Mouse (Mus musculus): Measurements from ENCODE around the gene Adra1d. TPM values are rescaled to one million over a fixed set of nuclear protein-coding genes. Genes with fewer than 3 reads are reported as not detected.

Gene Adra1d
- polyA plus RNA-seq, 1 experiment from 2014 or later = 0.34 TPM

DNA sequence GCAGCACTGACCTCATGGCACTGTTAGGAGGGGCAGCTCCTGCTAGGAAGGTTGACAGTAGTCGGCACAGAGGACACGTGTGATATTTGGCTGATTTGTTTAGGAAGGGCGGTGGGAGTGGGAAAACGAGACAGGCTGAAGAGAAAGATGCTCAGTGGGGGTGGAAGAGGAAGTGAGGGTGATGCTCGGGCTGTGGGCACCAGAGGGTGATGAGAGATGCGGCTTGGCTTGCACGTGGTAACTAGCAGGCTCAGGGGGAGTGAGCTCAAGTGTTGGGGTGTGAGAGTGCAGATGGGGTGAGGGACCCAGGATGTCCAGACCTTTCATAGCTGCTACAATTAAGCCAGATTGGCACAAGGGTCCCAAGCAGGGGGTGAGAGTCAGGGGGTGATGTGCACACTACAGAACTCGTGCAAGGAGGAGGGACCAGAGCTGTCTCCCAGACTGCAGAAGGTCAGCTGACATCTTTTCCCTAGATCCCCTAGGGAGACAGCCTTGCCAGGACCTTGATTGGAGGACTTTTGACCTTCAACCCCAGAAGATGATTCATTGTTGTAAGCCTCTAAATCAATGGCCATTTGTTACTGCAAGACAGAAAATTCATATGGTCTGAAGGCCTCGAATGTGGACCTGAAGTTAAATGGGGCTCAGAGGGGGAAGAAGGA is 9.2 kb downstream of the Adra1d start:
- Histone ChIP-seq H3K27me3 (ENCODE audit: control insufficient read depth, insufficient read depth, low read length) (no peaks in the 10 kb centered on the region; the same call in 1 of the 2 replicates), H3K9me3 (ENCODE audit: control insufficient read depth, low read length) (no peaks in the 10 kb centered on the region), H3K36me3 (ENCODE audit: control insufficient read depth, insufficient read depth, low read length) (no peaks in the 10 kb centered on the region), H3K9ac (ENCODE audit: low read length) (no peak overlapping the region), H3K27ac (ENCODE audit: low read depth, low read length) (no peak overlapping the region), H3K4me2 (no peak overlapping the region), H3K4me1 (ENCODE audit: control insufficient read depth, insufficient read depth, low read length) (no peaks in the 10 kb centered on the region), H3K4me3 (ENCODE audit: low read depth, low read length) (no peak overlapping the region)
- DNase-seq (ENCODE audit: low spot score, missing footprints) (no peak), ATAC-seq (ENCODE audit: low FRiP score) (no peak)
- 38% methylated on average over 9 of the region's 9 CpGs for WGBS

DNA sequence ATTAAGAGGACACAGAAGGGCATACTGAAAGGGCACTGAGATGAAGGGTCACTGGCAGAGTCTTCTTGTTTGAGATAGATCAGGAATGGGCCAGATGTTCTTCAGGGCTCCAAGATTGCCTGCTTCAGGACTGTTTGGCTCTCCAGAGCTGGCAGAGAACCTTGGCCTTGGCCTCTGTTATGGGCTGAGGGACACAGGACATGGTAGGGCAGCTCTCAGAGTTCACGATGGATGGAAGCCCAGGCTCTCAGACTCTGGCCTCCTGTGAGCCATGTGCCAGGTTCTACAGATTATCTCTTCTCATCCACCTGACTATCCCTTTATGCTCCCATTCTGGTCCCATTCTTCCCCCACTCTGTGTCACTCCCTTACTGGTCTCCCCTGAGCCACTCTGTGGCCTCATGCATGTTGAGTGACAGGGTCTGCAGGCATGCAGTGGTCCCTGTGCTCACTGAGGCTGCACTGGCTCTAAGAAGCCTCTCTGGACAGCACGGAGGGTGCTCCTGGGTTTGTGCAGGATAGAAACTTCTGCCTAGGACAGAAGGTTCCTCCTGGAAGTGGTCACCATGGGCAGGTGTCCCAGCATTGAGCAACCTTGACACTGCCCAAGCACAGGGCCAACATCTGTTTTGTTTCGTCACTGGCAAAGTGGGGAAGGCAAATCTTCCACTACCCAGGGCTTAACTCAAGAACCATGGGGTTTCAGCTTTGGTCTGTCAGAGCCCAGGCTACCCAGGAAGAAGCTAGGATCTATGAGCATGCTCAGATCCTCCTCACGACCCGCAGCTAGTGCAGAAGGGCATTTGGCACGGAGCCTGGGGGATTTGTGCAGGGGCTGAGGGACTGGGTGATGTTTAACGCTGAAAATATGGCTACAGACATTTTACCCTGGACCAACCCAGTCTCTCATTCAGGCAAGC is 10.1 kb downstream of the Adra1d start:
- Histone ChIP-seq H3K9me3 (ENCODE audit: control insufficient read depth, low read length) (no peaks in the 10 kb centered on the region), H3K9ac (ENCODE audit: low read length) (no peak overlapping the region), H3K4me3 (ENCODE audit: low read depth, low read length) (no peak overlapping the region), H3K4me1 (ENCODE audit: control insufficient read depth, insufficient read depth, low read length) (no peaks in the 10 kb centered on the region), H3K4me2 (no peak overlapping the region), H3K27me3 (ENCODE audit: control insufficient read depth, insufficient read depth, low read length) (peaks cover 9% of the 10 kb centered on the region), H3K36me3 (ENCODE audit: control insufficient read depth, insufficient read depth, low read length) (no peaks in the 10 kb centered on the region), H3K27ac (ENCODE audit: low read depth, low read length) (no peak overlapping the region)
- 72% methylated on average over 7 of the region's 7 CpGs for WGBS
- ATAC-seq (ENCODE audit: low FRiP score) = no peak
- no peak for DNase-seq (ENCODE audit: low spot score, missing footprints)

DNA sequence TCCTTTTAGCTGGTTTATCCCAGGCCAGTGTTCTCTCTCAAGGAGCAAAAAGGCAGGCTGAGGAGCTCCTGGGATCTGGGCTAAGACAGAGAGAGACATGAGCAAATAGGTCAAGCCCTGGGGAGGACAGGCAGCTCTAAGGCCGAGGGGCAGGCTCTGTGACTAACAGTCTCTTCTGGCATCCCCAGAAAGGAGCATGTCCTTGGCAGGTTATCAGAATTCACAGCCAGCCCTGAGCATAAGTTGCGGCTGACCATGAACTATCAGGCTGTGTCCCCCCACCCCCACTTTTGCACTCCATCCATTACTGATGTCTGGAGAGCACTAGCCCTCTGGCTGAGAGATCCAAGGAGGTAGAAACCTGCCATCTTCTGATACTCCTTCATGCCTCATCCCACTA is 11.2 kb downstream of the Adra1d start:
- Histone ChIP-seq H3K9me3 (ENCODE audit: control insufficient read depth, low read length) (no peaks in the 10 kb centered on the region), H3K4me3 (ENCODE audit: low read depth, low read length) (no peak overlapping the region), H3K9ac (ENCODE audit: low read length) (no peak overlapping the region), H3K4me2 (no peak overlapping the region), H3K27ac (ENCODE audit: low read depth, low read length) (no peak overlapping the region), H3K4me1 (ENCODE audit: control insufficient read depth, insufficient read depth, low read length) (peaks cover 4% of the 10 kb centered on the region; the same call in 1 of the 2 replicates), H3K27me3 (ENCODE audit: control insufficient read depth, insufficient read depth, low read length) (peaks cover 19% of the 10 kb centered on the region), H3K36me3 (ENCODE audit: control insufficient read depth, insufficient read depth, low read length) (no peaks in the 10 kb centered on the region)
- ATAC-seq (ENCODE audit: low FRiP score) (no peak), DNase-seq (ENCODE audit: low spot score, missing footprints) (no peak)
- 66% methylated on average over 2 of the region's 2 CpGs for WGBS

DNA sequence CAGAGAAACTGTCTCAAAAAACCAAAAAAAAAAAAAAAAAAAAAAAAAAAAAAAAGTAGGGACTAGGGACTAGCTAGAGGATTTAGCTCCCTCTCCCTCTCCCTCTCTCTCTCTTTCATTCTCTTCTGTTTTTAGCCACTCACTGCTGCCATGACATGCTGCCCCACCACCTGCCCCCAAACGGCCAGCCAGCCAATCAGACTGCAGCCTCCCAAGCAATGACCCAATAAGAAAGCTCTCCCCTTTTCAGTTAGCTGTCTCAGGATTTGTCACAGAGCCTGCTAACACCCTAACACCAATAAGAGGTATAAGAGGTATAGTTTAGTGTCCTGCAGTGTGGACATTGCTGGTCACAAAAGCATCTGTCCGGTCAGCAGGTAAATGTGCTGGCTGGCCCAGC is 11.6 kb downstream of the Adra1d start:
- Histone ChIP-seq H3K9me3 (ENCODE audit: control insufficient read depth, low read length) (no peaks in the 10 kb centered on the region), H3K27ac (ENCODE audit: low read depth, low read length) (no peak overlapping the region), H3K4me1 (ENCODE audit: control insufficient read depth, insufficient read depth, low read length) (peaks cover 6% of the 10 kb centered on the region; the same call in 1 of the 2 replicates), H3K4me3 (ENCODE audit: low read depth, low read length) (no peak overlapping the region), H3K9ac (ENCODE audit: low read length) (no peak overlapping the region), H3K36me3 (ENCODE audit: control insufficient read depth, insufficient read depth, low read length) (no peaks in the 10 kb centered on the region), H3K4me2 (no peak overlapping the region), H3K27me3 (ENCODE audit: control insufficient read depth, insufficient read depth, low read length) (peaks cover 21% of the 10 kb centered on the region)
- ATAC-seq (ENCODE audit: low FRiP score) = no peak
- WGBS = 73% methylated on average over 2 of the region's 2 CpGs
- DNase-seq (ENCODE audit: low spot score, missing footprints) = no peak

DNA sequence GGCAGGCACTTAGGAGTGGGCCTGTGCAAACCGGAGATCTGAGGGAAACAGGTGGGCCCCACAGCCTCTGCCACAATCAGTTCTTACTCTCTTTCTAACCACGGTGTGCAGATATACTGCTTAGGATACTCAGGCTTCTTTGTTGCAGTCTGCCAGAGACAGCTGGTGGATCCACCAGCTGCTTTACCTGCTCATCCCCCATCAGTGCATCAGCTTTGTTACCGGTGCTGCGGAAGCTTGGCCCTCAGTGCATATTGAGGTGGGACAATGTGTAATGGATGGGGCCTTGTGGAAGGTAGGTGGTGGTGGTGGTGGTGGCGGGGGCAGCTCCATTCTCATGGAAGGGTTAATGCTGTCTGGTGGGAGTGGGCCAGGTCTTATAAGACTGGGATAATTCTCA is 13.0 kb downstream of the Adra1d start:
- H3K27me3 ChIP-seq (ENCODE audit: control insufficient read depth, insufficient read depth, low read length) = peaks cover 21% of the 10 kb centered on the region
- no peak for DNase-seq (ENCODE audit: low spot score, missing footprints)
- no peak overlapping the region for H3K4me2 ChIP-seq
- no peak for ATAC-seq (ENCODE audit: low FRiP score)
- WGBS = 84% methylated on average over 5 of the region's 5 CpGs
- no peaks in the 10 kb centered on the region for H3K9me3 ChIP-seq (ENCODE audit: control insufficient read depth, low read length)
- no peak overlapping the region for H3K4me3 ChIP-seq (ENCODE audit: low read depth, low read length)
- peaks cover 6% of the 10 kb centered on the region; the same call in 1 of the 2 replicates for H3K4me1 ChIP-seq (ENCODE audit: control insufficient read depth, insufficient read depth, low read length)
- no peak overlapping the region for H3K9ac ChIP-seq (ENCODE audit: low read length)
- no peak overlapping the region for H3K27ac ChIP-seq (ENCODE audit: low read depth, low read length)
- no peaks in the 10 kb centered on the region for H3K36me3 ChIP-seq (ENCODE audit: control insufficient read depth, insufficient read depth, low read length)

DNA sequence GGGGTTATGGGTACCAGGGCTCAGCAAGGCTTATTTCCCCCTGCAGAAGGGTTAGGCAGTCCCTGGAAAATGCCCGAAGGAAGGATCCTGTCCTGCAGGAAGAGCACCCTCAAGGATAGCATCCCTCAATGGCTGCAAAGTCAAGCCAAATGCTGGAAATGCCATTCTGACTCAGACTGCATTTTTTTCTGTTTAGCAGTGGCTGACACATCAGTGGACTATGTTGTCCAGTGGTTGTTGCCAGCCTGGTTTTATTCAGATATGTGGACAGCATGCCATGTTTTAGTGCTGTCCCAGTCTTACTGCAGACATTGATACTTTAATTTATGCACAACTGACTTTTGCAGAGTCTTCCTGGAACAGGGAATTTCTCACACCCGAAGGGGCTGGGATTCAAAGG is 13.8 kb downstream of the Adra1d start:
- H3K4me3 ChIP-seq (ENCODE audit: low read depth, low read length) = no peak overlapping the region
- no peaks in the 10 kb centered on the region for H3K36me3 ChIP-seq (ENCODE audit: control insufficient read depth, insufficient read depth, low read length)
- ATAC-seq (ENCODE audit: low FRiP score) = no peak
- H3K9me3 ChIP-seq (ENCODE audit: control insufficient read depth, low read length) = no peaks in the 10 kb centered on the region
- H3K27ac ChIP-seq (ENCODE audit: low read depth, low read length) = no peak overlapping the region
- no peak overlapping the region for H3K4me2 ChIP-seq
- peaks cover 6% of the 10 kb centered on the region; the same call in 1 of the 2 replicates for H3K4me1 ChIP-seq (ENCODE audit: control insufficient read depth, insufficient read depth, low read length)
- peaks cover 21% of the 10 kb centered on the region for H3K27me3 ChIP-seq (ENCODE audit: control insufficient read depth, insufficient read depth, low read length)
- no peak overlapping the region for H3K9ac ChIP-seq (ENCODE audit: low read length)
- WGBS = 72% methylated on average over 2 of the region's 2 CpGs
- DNase-seq (ENCODE audit: low spot score, missing footprints) = no peak

DNA sequence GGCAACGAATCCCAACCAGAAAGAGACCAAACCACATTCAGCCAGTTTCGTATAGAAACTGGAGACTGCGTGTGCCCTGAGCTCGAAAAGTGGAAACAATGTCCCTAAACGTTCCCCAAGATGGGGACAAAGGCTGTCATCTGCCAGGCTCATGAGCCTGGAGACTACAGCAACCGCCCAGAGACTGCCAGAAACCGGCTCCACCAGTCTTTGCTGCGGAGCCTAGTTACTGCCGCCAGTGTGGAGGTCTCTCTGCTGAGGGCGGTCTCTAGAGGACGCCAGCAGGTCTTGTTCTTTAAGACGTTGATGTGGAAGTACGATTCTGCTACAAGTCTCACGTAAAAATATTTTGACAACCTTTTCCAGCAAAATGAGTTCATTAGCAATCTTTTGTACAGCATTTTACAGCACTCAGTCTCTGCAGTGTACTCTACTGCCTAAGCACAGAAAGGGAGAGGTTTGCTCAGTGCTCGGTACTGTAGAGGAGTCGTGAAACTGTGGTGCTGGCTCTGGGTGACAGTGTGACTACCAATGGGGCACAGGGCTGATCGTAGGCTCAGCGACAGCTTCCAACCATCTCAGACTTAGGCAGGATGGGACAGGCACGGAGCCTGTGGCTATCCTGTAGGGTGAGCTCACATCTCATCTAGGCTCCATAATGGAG is 15.2 kb downstream of the Adra1d start:
- 16% methylated on average over 19 of the region's 19 CpGs for WGBS
- Histone ChIP-seq H3K27me3 (ENCODE audit: control insufficient read depth, insufficient read depth, low read length) (peaks cover 21% of the 10 kb centered on the region), H3K4me1 (ENCODE audit: control insufficient read depth, insufficient read depth, low read length) (peaks cover 6% of the 10 kb centered on the region; the same call in 1 of the 2 replicates), H3K9ac (ENCODE audit: low read length) (no peak overlapping the region), H3K9me3 (ENCODE audit: control insufficient read depth, low read length) (no peaks in the 10 kb centered on the region), H3K36me3 (ENCODE audit: control insufficient read depth, insufficient read depth, low read length) (no peaks in the 10 kb centered on the region), H3K27ac (ENCODE audit: low read depth, low read length) (no peak overlapping the region), H3K4me2 (peak overlapping the region; percentile 15; the same call in 1 of the 2 replicates), H3K4me3 (ENCODE audit: low read depth, low read length) (no peak overlapping the region)
- ATAC-seq (ENCODE audit: low FRiP score) (no peak), DNase-seq (ENCODE audit: low spot score, missing footprints) (peak; percentile 92)

DNA sequence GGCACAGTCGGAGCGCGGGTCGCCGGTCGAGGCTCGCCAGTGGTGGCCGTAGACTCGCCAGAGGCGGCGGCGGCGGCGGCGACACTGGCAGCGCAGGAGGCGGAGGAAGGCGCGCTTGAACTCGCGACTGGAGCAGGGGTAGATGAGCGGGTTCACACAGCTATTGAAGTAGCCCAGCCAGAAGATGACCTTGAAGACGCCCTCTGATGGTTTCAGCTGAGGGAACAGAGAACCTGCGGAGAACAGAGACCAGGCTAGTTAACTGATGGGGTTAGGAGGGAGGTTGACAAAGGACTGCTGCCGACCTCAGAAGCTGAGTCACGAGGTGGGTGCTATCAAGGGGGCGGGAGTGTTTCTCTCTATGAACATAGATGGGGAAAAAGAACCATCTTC is 15.8 kb downstream of the Adra1d start:
- H3K4me3 ChIP-seq (ENCODE audit: low read depth, low read length) = peak overlapping the region; percentile 37
- no peak overlapping the region for H3K27ac ChIP-seq (ENCODE audit: low read depth, low read length)
- H3K9me3 ChIP-seq (ENCODE audit: control insufficient read depth, low read length) = no peaks in the 10 kb centered on the region
- H3K9ac ChIP-seq (ENCODE audit: low read length) = peak overlapping the region; percentile 39; the same call in 1 of the 2 replicates
- DNase-seq (ENCODE audit: low spot score, missing footprints) (peak; percentile 94), ATAC-seq (ENCODE audit: low FRiP score) (no peak; the same call in 1 of the 2 replicates)
- no peaks in the 10 kb centered on the region for H3K36me3 ChIP-seq (ENCODE audit: control insufficient read depth, insufficient read depth, low read length)
- H3K4me1 ChIP-seq (ENCODE audit: control insufficient read depth, insufficient read depth, low read length) = peaks cover 6% of the 10 kb centered on the region; the same call in 1 of the 2 replicates
- 3% methylated on average over 27 of the region's 27 CpGs for WGBS
- H3K27me3 ChIP-seq (ENCODE audit: control insufficient read depth, insufficient read depth, low read length) = peaks cover 21% of the 10 kb centered on the region
- peak overlapping the region; percentile 64 for H3K4me2 ChIP-seq

All from midbrain, embryonic 11.5 days (tissue).